Mouse (Mus musculus) B cell, adult 2 months (primary cell): Measurements from ENCODE around the gene Gm14781.
"Not testable (repeated sequence)": the region's sequence is repeated elsewhere in the genome, so short reads cannot be mapped to it uniquely, and the experiment has no call there.

Source experiments
- DNase-seq, 2 experiments: peaks; one replicate each; pipeline ENCODE4 v3.0.0; 2022

Gene Gm14781

GRCm38 (mm10) chrX:91631894-91632293, at the start of gene Gm14781:
TSS of gene Gm14781 (plus strand) at chrX:91632194.
- not testable (repeated sequence) for DNase-seq

DNA sequence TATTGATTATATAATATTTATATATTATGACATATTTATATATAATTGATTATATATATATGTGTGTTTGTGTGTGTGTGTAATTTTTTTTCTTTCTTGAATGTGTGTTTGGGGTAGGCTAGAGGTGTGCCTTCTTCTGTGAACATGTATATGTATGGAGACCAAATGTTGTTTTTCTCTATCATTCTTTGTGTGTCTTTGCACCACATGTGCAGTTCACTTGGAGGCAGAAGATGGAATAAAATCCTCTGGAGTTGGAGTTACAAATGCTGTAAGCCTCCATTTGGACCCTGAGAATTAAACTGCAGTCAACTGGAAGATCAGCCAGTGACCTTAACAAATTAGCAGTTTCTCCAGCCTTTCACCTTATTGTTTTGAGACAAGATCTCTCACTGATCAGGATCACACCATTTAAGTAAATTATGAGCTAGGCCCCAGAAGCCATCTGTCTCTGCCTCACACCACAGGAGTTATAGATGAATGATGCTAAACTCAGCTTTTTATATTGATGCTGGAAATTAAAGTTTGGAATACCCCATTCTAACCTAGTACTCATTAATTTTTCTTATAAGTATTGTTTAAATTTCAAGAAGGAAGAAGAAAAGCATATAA, 23.1 kb downstream of the Gm14781 start:
- DNase-seq, result not testable (repeated sequence)
